22 mouse cellular contexts compared by ENCODE assay signal in the genomic region with DNA sequence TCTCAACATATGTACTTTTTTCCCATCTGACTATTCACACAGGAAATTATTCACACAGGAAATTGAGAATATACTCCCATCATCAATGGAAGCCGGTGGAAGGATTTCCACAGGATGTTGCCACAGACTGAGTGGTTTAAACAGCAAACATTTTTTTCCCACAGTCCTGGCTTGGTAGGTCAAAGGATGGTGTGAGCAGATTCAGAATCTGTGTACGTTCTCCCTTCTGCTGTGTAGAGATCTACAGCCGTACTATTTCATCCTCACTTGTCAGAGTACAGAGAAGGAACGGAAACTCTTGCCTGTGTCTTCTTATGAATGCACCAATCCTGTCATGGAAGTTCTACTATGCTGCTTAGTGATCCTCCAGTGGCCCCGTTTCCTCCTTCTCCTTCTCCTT.
DNase-seq lines count a peak whose midpoint lies in the region; ATAC-seq and TF ChIP-seq lines count a peak whose summit lies in the region.
"Had no signal": no experiment of that assay in that cellular context is flagged by ENCODE, and none has a peak within 500 bp of the region (broad histone marks: within the 10 kb centered on the region; RNA-seq: fewer than 3 reads in every experiment).

No protein-coding gene starts in this region.

- WGBS in stomach, embryonic 15.5 days = 48% methylated on average over 5 of the region's 5 CpGs
- WGBS in hindbrain, embryonic 13.5 days = 90% methylated on average over 5 of the region's 5 CpGs

- no peaks in the 10 kb centered on the region for H3K27me3 ChIP-seq in stomach, embryonic 15.5 days (replicated peaks)
- no peaks in the 10 kb centered on the region for H3K27me3 ChIP-seq in hindbrain, embryonic 13.5 days
- H3K27me3 ChIP-seq: CH12.LX; embryonic facial prominence, embryonic 12.5 days; forebrain, embryonic 15.5 days; heart, embryonic 15.5 days; limb, embryonic 12.5 days; megakaryocyte, embryonic 14.5 days; midbrain, embryonic 13.5 days; neural tube, embryonic 13.5 days had no signal

- peak; percentile 33; the same call in 1 of the 2 replicates for ATAC-seq in granulocyte monocyte progenitor cell, adult 5-6 weeks (replicated peaks; ENCODE audit: poor library complexity, severe bottlenecking)
- no peak; the same call in 1 of the 2 replicates for ATAC-seq in stomach, embryonic 15.5 days (ENCODE audit: insufficient read depth, low FRiP score, low read depth)
- ATAC-seq in hindbrain, embryonic 13.5 days (ENCODE audit: low FRiP score) = no peak
- ATAC-seq: activated CD4-positive, CD25-positive, alpha-beta regulatory T cell, adult 4 months; forebrain, embryonic 15.5 days; midbrain, embryonic 13.5 days had no signal

- DNase-seq in gastrocnemius, adult 2 months = no peak
- no peak for DNase-seq in gastrocnemius, postnatal 10 days
- peak; percentile 10 for DNase-seq in lung, postnatal 14 days
- DNase-seq in cerebellum, adult 11 months = no peak
- DNase-seq in layer of hippocampus, adult 11-12 months (ENCODE audit: low spot score) = no peak
- DNase-seq: adrenal gland, adult 8-10 months; cerebellum, adult 9-11 months; embryo, embryonic 11 days; thymus, postnatal 4 days had no signal

- no peaks in the 10 kb centered on the region for H3K4me1 ChIP-seq in stomach, embryonic 15.5 days
- no peaks in the 10 kb centered on the region for H3K4me1 ChIP-seq in hindbrain, embryonic 13.5 days (replicated peaks)
- H3K4me1 ChIP-seq: embryonic facial prominence, embryonic 12.5 days; forebrain, embryonic 15.5 days; heart, embryonic 10.5 days; heart, embryonic 15.5 days; limb, embryonic 12.5 days; megakaryocyte, embryonic 14.5 days; midbrain, embryonic 13.5 days; neural tube, embryonic 13.5 days had no signal

- H3K9ac ChIP-seq in stomach, embryonic 15.5 days = no peak overlapping the region
- no peak overlapping the region for H3K9ac ChIP-seq in hindbrain, embryonic 13.5 days
- H3K9ac ChIP-seq: embryonic facial prominence, embryonic 12.5 days; forebrain, embryonic 15.5 days; heart, embryonic 15.5 days; limb, embryonic 12.5 days; midbrain, embryonic 13.5 days; neural tube, embryonic 13.5 days had no signal

- intact Hi-C loops in gastrocnemius, adult 2 months (cut with DNase I) = no loop called here

- peak overlapping the region; percentile 28; the same call in 1 of the 2 replicates for H3K27ac ChIP-seq in gastrocnemius, adult 2 months
- H3K27ac ChIP-seq in stomach, embryonic 15.5 days = peak overlapping the region; percentile 62
- H3K27ac ChIP-seq in hindbrain, embryonic 13.5 days = no peak overlapping the region
- H3K27ac ChIP-seq: embryonic facial prominence, embryonic 12.5 days; forebrain, embryonic 15.5 days; heart, embryonic 10.5 days; heart, embryonic 15.5 days; limb, embryonic 12.5 days; midbrain, embryonic 13.5 days; neural tube, embryonic 13.5 days had no signal

- H3K4me3 ChIP-seq in gastrocnemius, adult 2 months = no peak overlapping the region
- no peak overlapping the region for H3K4me3 ChIP-seq in stomach, embryonic 15.5 days (replicated peaks)
- H3K4me3 ChIP-seq in hindbrain, embryonic 13.5 days = no peak overlapping the region
- H3K4me3 ChIP-seq: embryonic facial prominence, embryonic 12.5 days; forebrain, embryonic 15.5 days; heart, embryonic 10.5 days; heart, embryonic 15.5 days; limb, embryonic 12.5 days; megakaryocyte, embryonic 14.5 days; midbrain, embryonic 13.5 days; neural tube, embryonic 13.5 days had no signal

- no peaks in the 10 kb centered on the region for H3K36me3 ChIP-seq in stomach, embryonic 15.5 days
- no peaks in the 10 kb centered on the region for H3K36me3 ChIP-seq in hindbrain, embryonic 13.5 days
- H3K36me3 ChIP-seq: embryonic facial prominence, embryonic 12.5 days; forebrain, embryonic 15.5 days; heart, embryonic 10.5 days; heart, embryonic 15.5 days; limb, embryonic 12.5 days; midbrain, embryonic 13.5 days; neural tube, embryonic 13.5 days had no signal

- TF ChIP-seq CTCF in gastrocnemius, adult 2 months (IDR thresholded peaks at IDR 0.05) = no peak

- H3K4me2 ChIP-seq in stomach, embryonic 15.5 days = no peak overlapping the region
- H3K4me2 ChIP-seq in hindbrain, embryonic 13.5 days = no peak overlapping the region
- H3K4me2 ChIP-seq: embryonic facial prominence, embryonic 12.5 days; forebrain, embryonic 15.5 days; heart, embryonic 15.5 days; limb, embryonic 12.5 days; midbrain, embryonic 13.5 days; neural tube, embryonic 13.5 days had no signal

- no peaks in the 10 kb centered on the region for H3K9me3 ChIP-seq in stomach, embryonic 15.5 days
- no peaks in the 10 kb centered on the region for H3K9me3 ChIP-seq in hindbrain, embryonic 13.5 days
- H3K9me3 ChIP-seq: embryonic facial prominence, embryonic 12.5 days; forebrain, embryonic 15.5 days; heart, embryonic 10.5 days; heart, embryonic 15.5 days; limb, embryonic 12.5 days; midbrain, embryonic 13.5 days; neural tube, embryonic 13.5 days had no signal
